Mouse (Mus musculus): Measurements from ENCODE around the gene Smco4. TPM values are rescaled to one million over a fixed set of nuclear protein-coding genes. Genes with fewer than 3 reads are reported as not detected.

The Smco4 gene
- 1.4 and 2.7 TPM in 2 replicates for polyA plus RNA-seq (2015; fragmentation: Nextera tagmentation; extraction: Ambion mirVana)

GRCm38 (mm10) chr9:15493235-15493924 is at the start of gene Smco4:
TSS of gene Smco4 (plus strand) at chr9:15493432.

Other genes starting within 250 kb of the Smco4 start
- gene Med17, start 213.5 kb upstream of the Smco4 start, polyA plus RNA-seq (2015; fragmentation: Nextera tagmentation; extraction: Ambion mirVana): 25.0 and 34.3 TPM in 2 replicates
- 62.6 and 83.9 TPM in 2 replicates for gene Taf1d, start 187.2 kb upstream of the Smco4 start, polyA plus RNA-seq (2015; fragmentation: Nextera tagmentation; extraction: Ambion mirVana)
- 11.6 and 15.4 TPM in 2 replicates for gene 4931406C07Rik, start 187.0 kb upstream of the Smco4 start, polyA plus RNA-seq (2015; fragmentation: Nextera tagmentation; extraction: Ambion mirVana)
- 4.5 and 7.8 TPM in 2 replicates for gene Cep295, start 135.6 kb upstream of the Smco4 start, polyA plus RNA-seq (2015; fragmentation: Nextera tagmentation; extraction: Ambion mirVana)
- 0.11 and 0.54 TPM in 2 replicates for gene Deup1, start 134.5 kb downstream of the Smco4 start, polyA plus RNA-seq (2015; fragmentation: Nextera tagmentation; extraction: Ambion mirVana)
- gene Slc36a4, start 216.3 kb downstream of the Smco4 start, polyA plus RNA-seq (2015; fragmentation: Nextera tagmentation; extraction: Ambion mirVana): 8.5 and 11.8 TPM in 2 replicates